Mouse (Mus musculus): ENCODE data around the gene Slc41a2.

GRCm38 (mm10) chr10:83266731-83267130 is 71.0 kb downstream of the Slc41a2 start:
- no peak for TF ChIP-seq POLR2A (IDR thresholded peaks at IDR 0.05; ENCODE audit: low read depth, low read length)
- TF ChIP-seq GABPA (IDR thresholded peaks at IDR 0.05; ENCODE audit: insufficient replicate concordance, low read depth, low read length): no peak
- no peak for TF ChIP-seq RCOR1 (conservative IDR thresholded peaks at IDR 0.05; ENCODE audit: low read depth, low read length)
- no peak for TF ChIP-seq USF1 (IDR thresholded peaks at IDR 0.05; ENCODE audit: low read depth, low read length)
- peak; percentile 29; the same call in 1 of the 2 replicates for TF ChIP-seq SMC3 (IDR thresholded peaks at IDR 0.05; ENCODE audit: low read depth, low read length)
- TF ChIP-seq CTCF (conservative IDR thresholded peaks at IDR 0.05 in 1 of 2, IDR thresholded peaks at IDR 0.05 in 1 of 2; ENCODE audit: low read depth in 2 of 2, low read length in 2 of 2): peak in 1 of 2 experiments; percentile 31; a peak in 2 of 4 replicates
- TF ChIP-seq ETS1 (conservative IDR thresholded peaks at IDR 0.05; ENCODE audit: low read depth, low read length): no peak
- no peak for TF ChIP-seq ZNF384 (IDR thresholded peaks at IDR 0.05; ENCODE audit: low read depth, low read length)
- no peak for TF ChIP-seq EP300 (IDR thresholded peaks at IDR 0.05; ENCODE audit: low read length)
- no peak for TF ChIP-seq NELFE (IDR thresholded peaks at IDR 0.05; ENCODE audit: low read depth, low read length)
- TF ChIP-seq TCF12 (IDR thresholded peaks at IDR 0.05; ENCODE audit: low read depth, low read length): no peak
- TF ChIP-seq MAZ (IDR thresholded peaks at IDR 0.05; ENCODE audit: low read depth, low read length): no peak

All from CH12.LX (cell line).